ENCODE assay signal across 15 mouse cellular contexts in genomic region chr19:23980598-23980997, GRCm38 (mm10). TPM values are rescaled to one million over a fixed set of nuclear protein-coding genes. Genes with fewer than 3 reads are reported as not detected.
A peak's percentile ranks its signal among the peaks of the same experiment; 100 is the strongest.
DNase-seq lines count a peak whose midpoint lies in the region; ATAC-seq and TF ChIP-seq lines count a peak whose summit lies in the region.
"Had no signal": no experiment of that assay in that cellular context is flagged by ENCODE, and none has a peak within 500 bp of the region (broad histone marks: within the 10 kb centered on the region; RNA-seq: fewer than 3 reads in every experiment).

No protein-coding gene starts in this region.

- WGBS in midbrain, embryonic 16.5 days, result 82% methylated on average over 3 of the region's 3 CpGs

- peak; percentile 86 for DNase-seq in right cerebral cortex, adult 18-20 months
- DNase-seq in right cerebral cortex, postnatal 14 days, result no peak
- peak; percentile 41 to 75 for DNase-seq in layer of hippocampus, adult 2 months (ENCODE audit: low spot score in 2 of 2)
- peak; percentile 62 to 85 for DNase-seq in left cerebral cortex, postnatal 14 days (ENCODE audit: low spot score in 2 of 2)
- DNase-seq in adipocyte (ENCODE audit: low spot score), result no peak
- DNase-seq: cerebellum, postnatal 25 days; gastrocnemius, postnatal 10 days; kidney, adult 9 months had no signal

- no peak overlapping the region for H3K27ac ChIP-seq in layer of hippocampus, adult 2 months
- H3K27ac ChIP-seq in midbrain, embryonic 16.5 days (ENCODE audit: low read length), result no peak overlapping the region
- H3K27ac ChIP-seq: limb, embryonic 13.5 days; liver, embryonic 14.5 days; midbrain, embryonic 15.5 days had no signal

- no peaks in the 10 kb centered on the region for H3K27me3 ChIP-seq in midbrain, embryonic 16.5 days (ENCODE audit: control insufficient read depth, insufficient read depth, low read depth, low read length)
- H3K27me3 ChIP-seq: limb, embryonic 13.5 days; midbrain, embryonic 15.5 days had no signal

- no peaks in the 10 kb centered on the region for H3K9me3 ChIP-seq in midbrain, embryonic 16.5 days (replicated peaks; ENCODE audit: control insufficient read depth, low read length, poor library complexity, severe bottlenecking)
- H3K9me3 ChIP-seq: limb, embryonic 13.5 days; midbrain, embryonic 15.5 days had no signal

- no peak overlapping the region for H3K4me3 ChIP-seq in layer of hippocampus, adult 2 months
- no peak overlapping the region for H3K4me3 ChIP-seq in midbrain, embryonic 16.5 days (ENCODE audit: low read depth, low read length)
- H3K4me3 ChIP-seq: limb, embryonic 13.5 days; midbrain, embryonic 15.5 days had no signal

- no peaks in the 10 kb centered on the region; the same call in 1 of the 2 replicates for H3K4me1 ChIP-seq in midbrain, embryonic 16.5 days (ENCODE audit: control insufficient read depth, insufficient read depth, low read length)

- no peak for TF ChIP-seq CTCF in layer of hippocampus, adult 2 months (conservative IDR thresholded peaks at IDR 0.05)

- no peak overlapping the region for H3K9ac ChIP-seq in midbrain, embryonic 16.5 days (ENCODE audit: low read depth, low read length)
- H3K9ac ChIP-seq: limb, embryonic 13.5 days; liver, embryonic 14.5 days; midbrain, embryonic 15.5 days had no signal

- ATAC-seq in megakaryocyte, adult 5-6 weeks (ENCODE audit: poor library complexity, severe bottlenecking), result no peak
- no peak for ATAC-seq in midbrain, embryonic 16.5 days
- ATAC-seq: forebrain, embryonic 14.5 days; midbrain, embryonic 15.5 days had no signal

- no peaks in the 10 kb centered on the region for H3K36me3 ChIP-seq in midbrain, embryonic 16.5 days (ENCODE audit: control insufficient read depth, insufficient read depth, low read length)
- H3K36me3 ChIP-seq: limb, embryonic 13.5 days; midbrain, embryonic 15.5 days had no signal

- intact Hi-C loops in left cerebral cortex, postnatal 14 days (cut with DNase I), result no loop called here

- no peak overlapping the region for H3K4me2 ChIP-seq in midbrain, embryonic 16.5 days (ENCODE audit: low read length)
- H3K4me2 ChIP-seq: limb, embryonic 13.5 days; midbrain, embryonic 15.5 days had no signal

RNA-seq across cellular contexts. Expression of gene Fam189a2, which starts 50.2 kb away (rescaled TPM):
- total RNA-seq in layer of hippocampus, adult 2 months (2021), result 1 to 10 TPM; 7.9 to 8.6 TPM
- 10 to 100 TPM; 15.8 to 18.0 TPM for total RNA-seq in left cerebral cortex, postnatal 14 days (2021)
- 0.42 TPM in 1 of 2 replicates, not detected in the other for total RNA-seq in megakaryocyte, adult 5-6 weeks (2015)
- total RNA-seq in megakaryocyte, adult 5-6 weeks (2017), result 0.33 TPM in 1 of 2 replicates, not detected in the other
- polyA plus RNA-seq in midbrain, embryonic 16.5 days (2015; fragmentation: Nextera tagmentation; extraction: Ambion mirVana), result 1.5 and 2.3 TPM in 2 replicates
- total RNA-seq: MEL had no signal

Comparison
In these comparisons a context has a peak if more than half of its experiments do, and no peak if none do; other contexts are left out.
1. DNase-seq: peak in right cerebral cortex, adult 18-20 months (single experiment), layer of hippocampus, adult 2 months (2 of 2) and left cerebral cortex, postnatal 14 days (2 of 2); none in right cerebral cortex, postnatal 14 days (single experiment) and adipocyte (single experiment).
2. RNA of gene Fam189a2, which starts 50.2 kb away (total RNA-seq): 15.8 to 18.0 TPM in left cerebral cortex, postnatal 14 days and 7.9 to 8.6 TPM in layer of hippocampus, adult 2 months; 0.33 to 0.42 TPM in megakaryocyte, adult 5-6 weeks; every median in the first group is over 4 times any median in the second.